Mouse (Mus musculus) forebrain, postnatal 0 days (tissue): ENCODE measurements around the gene Oscar. TPM values are rescaled to one million over a fixed set of nuclear protein-coding genes. Genes with fewer than 3 reads are reported as not detected.

Experiments
- ATAC-seq: fragments of 200-750 bp; cut with Nextera tagmentation; 2 replicates; pipeline ENCODE4 v1.8.0; 2017; ENCODE audit warnings: mild to moderate bottlenecking, moderate library complexity
- DNase-seq: peaks from one replicate; pipeline ENCODE4 v3.0.0-alpha.2; 2015
- H3K27ac ChIP-seq: fragments of 300-500 bp; sonication (generic); 2 replicates; pipeline ENCODE4 v1.5.1; 2014; ENCODE audit warnings: low read depth, mild to moderate bottlenecking, antibody characterized with exemption, low read length, moderate library complexity, mixed read lengths
- H3K27me3 ChIP-seq: fragments of 300-500 bp; sonication (generic); 2 replicates; pipeline ENCODE4 v1.6.1; 2014; ENCODE audit warnings: mild to moderate bottlenecking, low read length, mixed read lengths; ENCODE audit not compliant: insufficient read depth
- H3K36me3 ChIP-seq: fragments of 300-500 bp; sonication (generic); 2 replicates; pipeline ENCODE4 v1.6.1; 2014; ENCODE audit warnings: mild to moderate bottlenecking, moderate library complexity; ENCODE audit not compliant: insufficient read depth
- H3K4me1 ChIP-seq: fragments of 300-500 bp; sonication (generic); 2 replicates; pipeline ENCODE4 v1.6.1; 2014; ENCODE audit warnings: antibody characterized with exemption; ENCODE audit not compliant: insufficient read depth
- H3K4me2 ChIP-seq: fragments of 300-500 bp; sonication (generic); 2 replicates; pipeline ENCODE4 v1.6.1; 2014; ENCODE audit warnings: low read depth, mild to moderate bottlenecking, moderate library complexity
- H3K4me3 ChIP-seq: fragments of 300-500 bp; sonication (generic); 2 replicates; pipeline ENCODE4 v1.5.1; 2014; ENCODE audit warnings: low read depth, low read length, mixed read lengths
- H3K9ac ChIP-seq: fragments of 300-500 bp; sonication (generic); 2 replicates; pipeline ENCODE4 v1.6.1; 2014; ENCODE audit warnings: mild to moderate bottlenecking
- H3K9me3 ChIP-seq: fragments of 300-500 bp; sonication (generic); 2 replicates; pipeline ENCODE4 v1.6.1; 2016; ENCODE audit warnings: low read length
- CTCF ChIP-seq: sonication (generic); IDR thresholded peaks from 2 replicates; pipeline ENCODE4 v1.5.1; 2016; ENCODE audit warnings: antibody characterized with exemption, control low read depth, low read depth
- WGBS: fragments of 180-500 bp; shearing (Covaris S2); extraction: QIAGEN DNeasy Blood & Tissue Kit; methylation state at CpG from one replicate; pipeline ENCODE4 v1.1.7; 2014; 5-methylcytosine and 5-hydroxymethylcytosine counted together
- polyA plus RNA-seq: library from polyadenylated mRNA; unstranded; fragments of >200 nt; fragmentation: Nextera tagmentation; extraction: Ambion mirVana; gene quantifications from 2 replicates; pipeline ENCODE4 v1.2.1, GENCODE M21; 2015
- total RNA-seq: library from RNA; depleted of rRNA; stranded (reverse); fragments of >200 nt; gene quantifications from 2 replicates; pipeline ENCODE4 v1.2.3, GENCODE M21; 2014

Gene Oscar
- total and polyA plus RNA-seq, 2 experiments from 2014 or later = 0.42 to 0.43 TPM

DNA sequence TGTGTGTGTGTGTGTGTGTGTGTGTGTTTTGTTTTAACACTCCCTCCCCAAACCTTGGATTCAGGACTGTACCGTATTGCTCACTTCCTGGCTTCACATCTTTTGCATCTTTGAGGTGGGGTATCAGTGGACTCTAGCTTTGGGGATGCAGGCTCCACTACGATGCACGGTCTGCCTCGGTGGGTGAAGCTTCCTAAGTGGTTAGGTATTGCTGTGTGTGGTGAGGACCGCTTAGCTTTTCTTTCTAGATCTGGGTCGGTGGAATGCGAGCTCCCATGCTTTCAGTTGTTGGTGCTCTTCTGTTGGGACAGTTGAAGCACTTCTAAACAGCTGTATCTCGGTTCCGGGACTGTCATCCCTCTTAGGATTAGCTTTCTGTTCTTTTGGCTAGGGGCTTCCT, 30.2 kb upstream of the Oscar start:
- DNase-seq (peak; percentile 2), ATAC-seq (no peak)
- Histone ChIP-seq H3K4me2 (peak overlapping the region; percentile 74), H3K4me1 (peaks cover 21% of the 10 kb centered on the region), H3K4me3 (peak overlapping the region; percentile 92), H3K36me3 (peaks cover 8% of the 10 kb centered on the region), H3K9me3 (no peaks in the 10 kb centered on the region), H3K27me3 (no peaks in the 10 kb centered on the region), H3K9ac (peak overlapping the region; percentile 94), H3K27ac (no peak overlapping the region)
- WGBS = 17% methylated on average over 9 of the region's 9 CpGs
- no peak for TF ChIP-seq CTCF

DNA sequence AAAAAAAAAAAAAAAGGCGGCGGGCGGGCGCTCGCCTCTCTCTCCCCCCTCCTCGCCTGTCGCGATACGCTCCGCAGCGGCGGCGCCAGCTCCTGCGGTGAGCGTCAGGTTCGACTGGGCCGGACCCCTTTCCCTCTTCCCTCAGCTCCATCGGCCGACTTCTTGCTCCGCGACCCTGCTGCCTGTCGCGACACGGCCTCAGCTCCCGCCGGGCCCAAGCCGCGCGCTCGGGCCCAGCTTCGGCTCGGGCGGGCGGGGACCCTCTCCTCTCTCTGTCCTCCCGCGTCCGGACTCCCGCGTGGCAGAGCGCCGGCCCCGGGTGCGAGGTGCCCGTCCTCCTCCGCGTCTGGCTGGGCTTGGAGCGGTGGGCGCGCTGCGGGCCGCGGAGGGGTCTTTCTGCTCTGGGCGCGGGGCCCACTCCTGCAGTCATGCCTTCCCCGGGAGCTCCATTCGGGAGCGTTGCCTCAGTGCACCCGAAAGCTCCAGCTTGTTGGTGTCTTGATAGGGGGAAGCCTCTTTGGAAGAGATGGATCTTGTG, 29.6 kb upstream of the Oscar start:
- H3K4me2 ChIP-seq = peak overlapping the region; percentile 74
- no peak for ATAC-seq
- TF ChIP-seq CTCF = no peak

DNA sequence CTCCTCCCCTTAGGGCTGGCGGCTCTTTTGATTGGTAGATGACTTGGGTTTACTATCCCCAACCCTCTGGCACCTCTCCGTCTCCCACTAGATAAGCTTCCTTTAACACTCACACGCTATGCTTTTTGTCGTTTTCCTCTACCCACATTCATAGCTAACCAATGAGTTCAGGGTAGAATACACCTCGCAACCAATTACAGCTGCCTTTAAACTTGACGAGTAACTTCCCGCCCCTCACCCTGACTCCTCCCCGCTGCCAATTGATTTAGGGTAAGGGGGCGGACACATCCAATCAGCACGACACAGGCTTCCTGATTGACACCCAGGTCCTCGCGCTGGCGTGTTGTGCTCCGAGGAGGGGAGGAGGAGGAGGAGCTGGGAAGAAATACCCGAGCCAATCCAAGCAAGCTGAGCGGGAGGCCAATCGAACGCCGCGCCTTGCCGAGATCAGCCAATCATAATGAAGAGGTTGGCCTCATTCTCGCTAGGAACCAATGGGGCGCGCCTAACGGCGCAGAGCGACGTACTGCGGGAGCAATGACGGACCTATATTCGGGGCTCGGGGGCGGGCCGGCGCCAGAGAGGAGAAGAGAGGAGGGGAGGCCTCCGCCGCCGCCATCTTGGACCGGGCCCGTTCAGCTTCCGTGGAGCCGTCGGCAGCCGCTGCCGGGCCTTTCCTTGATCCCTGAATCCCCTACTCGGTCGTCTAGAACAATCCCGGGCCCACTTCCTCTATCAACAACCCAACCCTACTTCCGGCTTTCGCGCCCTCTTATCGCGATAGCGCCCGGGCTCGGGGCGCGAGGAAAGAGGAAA, 28.9 kb upstream of the Oscar start, which contains the start of gene Cnot3:
Cnot3 (plus strand) TSS at position 597 of the 816 bp plus-strand sequence.
- ATAC-seq (peak; percentile 96), DNase-seq (peak; percentile 100)
- WGBS = 2% methylated on average over 57 of the region's 58 CpGs
- Histone ChIP-seq H3K4me1 (peaks cover 21% of the 10 kb centered on the region), H3K27me3 (no peaks in the 10 kb centered on the region), H3K4me3 (peak within 1 kb of the TSS; percentile 92), H3K4me2 (peak within 1 kb of the TSS; percentile 74), H3K27ac (peak within 1 kb of the TSS; percentile 97), H3K36me3 (peaks cover 13% of the 10 kb centered on the region), H3K9me3 (no peaks in the 10 kb centered on the region), H3K9ac (peak within 1 kb of the TSS; percentile 94)
- no peak for TF ChIP-seq CTCF

More for the DNA sequence above, 29.6 kb upstream of the Oscar start:
- WGBS = under 1% methylated on average over 53 of the region's 58 CpGs
- peaks cover 21% of the 10 kb centered on the region for H3K4me1 ChIP-seq
- peaks cover 8% of the 10 kb centered on the region for H3K36me3 ChIP-seq
- H3K4me3 ChIP-seq = peak overlapping the region; percentile 92
- H3K27ac ChIP-seq = peak overlapping the region; percentile 97
- no peaks in the 10 kb centered on the region for H3K27me3 ChIP-seq
- DNase-seq = no peak
- peak overlapping the region; percentile 94 for H3K9ac ChIP-seq
- no peaks in the 10 kb centered on the region for H3K9me3 ChIP-seq

GRCm38 (mm10) chr7:3644348-3644671, 28.4 kb upstream of the Oscar start:
- no peak for ATAC-seq
- Histone ChIP-seq H3K27me3 (no peaks in the 10 kb centered on the region), H3K4me2 (peak overlapping the region; percentile 53), H3K4me1 (peaks cover 21% of the 10 kb centered on the region), H3K4me3 (peak overlapping the region; percentile 92), H3K9me3 (no peaks in the 10 kb centered on the region), H3K27ac (0 out of 2 replicates have a peak overlapping the region, but pooled peaks have one; percentile 23), H3K36me3 (peaks cover 19% of the 10 kb centered on the region), H3K9ac (peak overlapping the region; percentile 36; the same call in 1 of the 2 replicates)
- DNase-seq = no peak
- no peak for TF ChIP-seq CTCF
- under 1% methylated on average over 11 of the region's 11 CpGs for WGBS

GRCm38 (mm10) chr7:3643843-3644242, 27.9 kb upstream of the Oscar start:
- 21% methylated on average over 9 of the region's 9 CpGs for WGBS
- peak overlapping the region; percentile 92 for H3K4me3 ChIP-seq
- H3K9me3 ChIP-seq = no peaks in the 10 kb centered on the region
- no peak for TF ChIP-seq CTCF
- peaks cover 19% of the 10 kb centered on the region for H3K4me1 ChIP-seq
- H3K9ac ChIP-seq = peak overlapping the region; percentile 36; the same call in 1 of the 2 replicates
- peak overlapping the region; percentile 53 for H3K4me2 ChIP-seq
- H3K27me3 ChIP-seq = no peaks in the 10 kb centered on the region
- H3K36me3 ChIP-seq = peaks cover 24% of the 10 kb centered on the region
- DNase-seq (no peak), ATAC-seq (no peak)
- no peak overlapping the region for H3K27ac ChIP-seq

DNA sequence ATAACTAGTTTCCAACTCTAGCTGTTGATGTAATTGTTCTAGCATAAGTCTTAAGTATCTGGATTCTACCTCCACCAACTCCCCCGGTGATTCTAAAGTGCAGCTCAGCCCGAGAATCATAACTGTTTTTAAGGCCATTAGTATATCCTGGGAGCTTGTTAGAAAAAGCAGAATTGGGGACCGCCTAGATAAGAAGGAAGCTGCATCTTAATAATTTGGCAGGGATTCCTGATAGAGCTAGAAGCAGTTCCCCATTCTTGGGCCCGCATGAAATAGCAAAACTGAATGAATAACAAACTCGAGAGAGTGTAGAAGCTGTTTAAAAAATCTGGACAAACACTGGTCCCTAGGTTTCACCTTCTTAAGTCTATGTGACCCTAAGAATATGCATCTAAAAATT, 27.5 kb upstream of the Oscar start:
- no peak for DNase-seq
- TF ChIP-seq CTCF = no peak
- H3K9ac ChIP-seq = no peak overlapping the region
- peaks cover 18% of the 10 kb centered on the region for H3K4me1 ChIP-seq
- H3K27me3 ChIP-seq = no peaks in the 10 kb centered on the region
- no peak overlapping the region for H3K27ac ChIP-seq
- peaks cover 26% of the 10 kb centered on the region for H3K36me3 ChIP-seq
- no peak overlapping the region for H3K4me3 ChIP-seq
- no peak for ATAC-seq
- no peak overlapping the region for H3K4me2 ChIP-seq
- H3K9me3 ChIP-seq = no peaks in the 10 kb centered on the region
- WGBS = 72% methylated on average over 5 of the region's 5 CpGs

- TF ChIP-seq CTCF = no peak
- no peak for DNase-seq
Observed at GRCm38 (mm10) chr7:3630478-3630815, 14.5 kb upstream of the Oscar start.

More at GRCm38 (mm10) chr7:3630478-3630815, 14.5 kb upstream of the Oscar start:
- H3K27me3 ChIP-seq = no peaks in the 10 kb centered on the region
- H3K4me1 ChIP-seq = peaks cover 10% of the 10 kb centered on the region; the same call in 1 of the 2 replicates
- H3K36me3 ChIP-seq = peaks cover 22% of the 10 kb centered on the region
- H3K9me3 ChIP-seq = no peaks in the 10 kb centered on the region
- H3K4me3 ChIP-seq = peak overlapping the region; percentile 65
- 66% methylated on average over 3 of the region's 3 CpGs for WGBS
- no peak overlapping the region for H3K27ac ChIP-seq
- peak overlapping the region; percentile 92 for H3K4me2 ChIP-seq
- ATAC-seq = no peak
- H3K9ac ChIP-seq = peak overlapping the region; percentile 65
